Mouse (Mus musculus): ENCODE measurements around the gene Rad23b. TPM values are rescaled to one million over a fixed set of nuclear protein-coding genes. Genes with fewer than 3 reads are reported as not detected.
"Not testable (repeated sequence)": the region's sequence is repeated elsewhere in the genome, so short reads cannot be mapped to it uniquely, and the experiment has no call there.

The Rad23b gene
- polyA plus RNA-seq, 1 experiment = 400 TPM

GRCm38 (mm10) chr4:55328471-55328870 lies 21.4 kb upstream of the Rad23b start:
- Histone ChIP-seq H3K36me3 (ENCODE audit: control insufficient read depth, insufficient read depth, low read length) (no peaks in the 10 kb centered on the region), H3K4me1 (ENCODE audit: control insufficient read depth, insufficient read depth, low read length) (no peaks in the 10 kb centered on the region), H3K4me3 (ENCODE audit: control insufficient read depth, low read depth, low read length) (no peak overlapping the region), H3K27ac (ENCODE audit: control insufficient read depth, insufficient read depth, low read depth, low read length) (no peak overlapping the region), H3K27me3 (ENCODE audit: control insufficient read depth, insufficient read depth, low read length) (no peaks in the 10 kb centered on the region)
- TF ChIP-seq CTCF (IDR thresholded peaks at IDR 0.05; ENCODE audit: control insufficient read depth, insufficient read depth, insufficient replicate concordance, low read depth, low read length) = no peak
- TF ChIP-seq POLR2A (IDR thresholded peaks at IDR 0.05; ENCODE audit: control insufficient read depth, low read depth, low read length) = no peak

GRCm38 (mm10) chr4:55328928-55329327 lies 20.9 kb upstream of the Rad23b start:
- not testable (repeated sequence) for H3K27ac ChIP-seq (ENCODE audit: control insufficient read depth, insufficient read depth, low read depth, low read length); H3K4me3 ChIP-seq (ENCODE audit: control insufficient read depth, low read depth, low read length); H3K4me1 ChIP-seq (ENCODE audit: control insufficient read depth, insufficient read depth, low read length); H3K36me3 ChIP-seq (ENCODE audit: control insufficient read depth, insufficient read depth, low read length); H3K27me3 ChIP-seq (ENCODE audit: control insufficient read depth, insufficient read depth, low read length)

- no peaks in the 10 kb centered on the region for H3K4me1 ChIP-seq (ENCODE audit: control insufficient read depth, insufficient read depth, low read length)
- no peak overlapping the region for H3K27ac ChIP-seq (ENCODE audit: control insufficient read depth, insufficient read depth, low read depth, low read length)
- no peaks in the 10 kb centered on the region for H3K27me3 ChIP-seq (ENCODE audit: control insufficient read depth, insufficient read depth, low read length)
- no peak for TF ChIP-seq CTCF (IDR thresholded peaks at IDR 0.05; ENCODE audit: control insufficient read depth, insufficient read depth, insufficient replicate concordance, low read depth, low read length)
- TF ChIP-seq POLR2A (IDR thresholded peaks at IDR 0.05; ENCODE audit: control insufficient read depth, low read depth, low read length) = no peak
- H3K4me3 ChIP-seq (ENCODE audit: control insufficient read depth, low read depth, low read length) = no peak overlapping the region
- no peaks in the 10 kb centered on the region for H3K36me3 ChIP-seq (ENCODE audit: control insufficient read depth, insufficient read depth, low read length)
Observed at GRCm38 (mm10) chr4:55329621-55330346, 20.1 kb upstream of the Rad23b start.

GRCm38 (mm10) chr4:55335030-55335770 lies 14.6 kb upstream of the Rad23b start:
- H3K36me3 ChIP-seq (ENCODE audit: control insufficient read depth, insufficient read depth, low read length) = no peaks in the 10 kb centered on the region
- H3K27me3 ChIP-seq (ENCODE audit: control insufficient read depth, insufficient read depth, low read length) = no peaks in the 10 kb centered on the region
- no peak overlapping the region for H3K4me3 ChIP-seq (ENCODE audit: control insufficient read depth, low read depth, low read length)
- no peak for TF ChIP-seq CTCF (IDR thresholded peaks at IDR 0.05; ENCODE audit: control insufficient read depth, insufficient read depth, insufficient replicate concordance, low read depth, low read length)
- TF ChIP-seq POLR2A (IDR thresholded peaks at IDR 0.05; ENCODE audit: control insufficient read depth, low read depth, low read length) = no peak
- H3K4me1 ChIP-seq (ENCODE audit: control insufficient read depth, insufficient read depth, low read length) = no peaks in the 10 kb centered on the region
- no peak overlapping the region for H3K27ac ChIP-seq (ENCODE audit: control insufficient read depth, insufficient read depth, low read depth, low read length)

GRCm38 (mm10) chr4:55338905-55339304 lies 10.9 kb upstream of the Rad23b start:
- TF ChIP-seq CTCF (IDR thresholded peaks at IDR 0.05; ENCODE audit: control insufficient read depth, insufficient read depth, insufficient replicate concordance, low read depth, low read length) (no peak), POLR2A (IDR thresholded peaks at IDR 0.05; ENCODE audit: control insufficient read depth, low read depth, low read length) (no peak)

GRCm38 (mm10) chr4:55339388-55339787 lies 10.5 kb upstream of the Rad23b start:
- H3K4me3 ChIP-seq (ENCODE audit: control insufficient read depth, low read depth, low read length) = no peak overlapping the region
- no peaks in the 10 kb centered on the region for H3K36me3 ChIP-seq (ENCODE audit: control insufficient read depth, insufficient read depth, low read length)
- no peaks in the 10 kb centered on the region for H3K4me1 ChIP-seq (ENCODE audit: control insufficient read depth, insufficient read depth, low read length)
- no peak overlapping the region for H3K27ac ChIP-seq (ENCODE audit: control insufficient read depth, insufficient read depth, low read depth, low read length)
- H3K27me3 ChIP-seq (ENCODE audit: control insufficient read depth, insufficient read depth, low read length) = no peaks in the 10 kb centered on the region
- TF ChIP-seq POLR2A (IDR thresholded peaks at IDR 0.05; ENCODE audit: control insufficient read depth, low read depth, low read length) = no peak

More at GRCm38 (mm10) chr4:55338905-55339304, 10.9 kb upstream of the Rad23b start:
- Histone ChIP-seq H3K27me3 (ENCODE audit: control insufficient read depth, insufficient read depth, low read length) (no peaks in the 10 kb centered on the region), H3K27ac (ENCODE audit: control insufficient read depth, insufficient read depth, low read depth, low read length) (no peak overlapping the region), H3K4me3 (ENCODE audit: control insufficient read depth, low read depth, low read length) (no peak overlapping the region), H3K36me3 (ENCODE audit: control insufficient read depth, insufficient read depth, low read length) (no peaks in the 10 kb centered on the region), H3K4me1 (ENCODE audit: control insufficient read depth, insufficient read depth, low read length) (no peaks in the 10 kb centered on the region)

- no peak overlapping the region for H3K27ac ChIP-seq (ENCODE audit: control insufficient read depth, insufficient read depth, low read depth, low read length)
- TF ChIP-seq POLR2A (IDR thresholded peaks at IDR 0.05; ENCODE audit: control insufficient read depth, low read depth, low read length) (no peak), CTCF (IDR thresholded peaks at IDR 0.05; ENCODE audit: control insufficient read depth, insufficient read depth, insufficient replicate concordance, low read depth, low read length) (no peak)
- H3K36me3 ChIP-seq (ENCODE audit: control insufficient read depth, insufficient read depth, low read length) = no peaks in the 10 kb centered on the region
- no peaks in the 10 kb centered on the region for H3K4me1 ChIP-seq (ENCODE audit: control insufficient read depth, insufficient read depth, low read length)
- H3K27me3 ChIP-seq (ENCODE audit: control insufficient read depth, insufficient read depth, low read length) = no peaks in the 10 kb centered on the region
- H3K4me3 ChIP-seq (ENCODE audit: control insufficient read depth, low read depth, low read length) = no peak overlapping the region
Observed at GRCm38 (mm10) chr4:55341797-55342196, 8.0 kb upstream of the Rad23b start.

Data from testis, adult 2 months (tissue).